ENCODE assay signal across 8 mouse cellular contexts in the genomic region with DNA sequence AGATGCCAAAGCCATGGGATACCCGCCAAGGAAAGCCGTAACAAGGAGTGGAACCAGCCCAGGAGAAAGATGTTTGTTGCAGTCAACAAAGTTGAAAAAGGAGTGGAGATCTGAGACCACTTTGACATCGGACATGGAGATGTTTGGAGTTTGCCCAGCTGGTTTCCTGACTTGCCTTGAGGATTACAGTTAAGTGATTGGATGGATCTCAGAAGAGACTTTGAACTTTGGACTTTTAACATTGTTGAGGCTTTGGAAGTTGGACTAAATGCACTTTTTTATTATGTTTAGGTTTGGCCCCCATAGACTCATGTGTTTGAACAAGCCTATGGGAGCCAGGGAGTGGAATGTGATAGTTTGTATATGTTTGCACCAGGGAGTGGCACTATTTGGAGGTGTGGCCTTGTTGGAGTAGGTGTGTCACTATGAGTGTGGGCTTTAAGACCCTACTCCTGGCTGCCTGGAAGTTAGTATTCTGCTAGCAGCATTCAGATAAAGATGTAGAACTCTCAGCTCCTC. TPM values are rescaled to one million over a fixed set of nuclear protein-coding genes. Genes with fewer than 3 reads are reported as not detected.
"Had no signal": no experiment of that assay in that cellular context is flagged by ENCODE, and none has a peak within 500 bp of the region (broad histone marks: within the 10 kb centered on the region; RNA-seq: fewer than 3 reads in every experiment).

No protein-coding gene starts in this region.

RNA-seq across cellular contexts. Expression of a gene that starts 49.9 kb away (rescaled TPM):
- polyA plus RNA-seq: limb, embryonic 13.5 days; limb, embryonic 15.5 days; liver, adult 2 months; liver, embryonic 14.5 days; liver, embryonic 16.5 days; lung, embryonic 14.5 days; macrophage; myocyte had no signal
